Mouse (Mus musculus) retina, postnatal 1 day (tissue): ENCODE measurements around the gene Tmem107.

Source experiments
- DNase-seq: peaks from one replicate; pipeline ENCODE4 v3.0.0-alpha.2; 2012

Tmem107 gene

DNA sequence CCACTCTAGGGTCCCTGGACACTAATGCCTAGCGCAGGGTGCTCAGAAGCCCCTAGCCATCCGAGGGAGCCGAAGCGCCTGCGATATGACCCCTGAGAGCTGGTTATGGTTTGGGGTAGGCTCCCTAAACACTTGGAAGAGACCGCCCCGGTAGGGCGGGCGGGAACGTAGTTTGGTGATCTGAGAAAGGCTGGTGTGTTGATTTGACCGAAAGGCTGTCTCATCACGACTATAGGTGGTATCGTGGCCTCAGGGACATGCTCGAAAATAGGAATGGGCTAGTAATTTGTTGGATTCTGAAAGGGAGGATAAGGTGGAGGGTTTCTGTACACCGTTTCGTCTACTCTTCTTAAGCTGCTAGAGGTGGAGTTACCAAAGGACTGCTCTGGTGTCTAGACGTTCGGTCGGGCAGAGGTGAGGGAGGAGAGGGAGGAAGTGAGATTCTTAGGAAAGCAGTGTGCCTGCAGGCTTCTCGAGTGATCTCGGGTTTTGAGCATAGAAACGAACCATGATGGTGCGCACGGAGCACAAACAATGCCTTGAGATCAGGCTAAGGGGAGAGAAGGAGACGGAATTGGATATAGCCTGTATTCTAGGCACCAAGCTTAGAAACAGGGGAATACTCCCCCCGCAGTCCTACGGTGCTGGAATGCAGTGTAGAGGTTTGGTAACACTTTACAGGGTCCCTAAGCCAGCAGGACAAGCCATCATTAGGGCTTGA is 25.1 kb downstream of the Tmem107 start:
- DNase-seq: peak; percentile 27

DNA sequence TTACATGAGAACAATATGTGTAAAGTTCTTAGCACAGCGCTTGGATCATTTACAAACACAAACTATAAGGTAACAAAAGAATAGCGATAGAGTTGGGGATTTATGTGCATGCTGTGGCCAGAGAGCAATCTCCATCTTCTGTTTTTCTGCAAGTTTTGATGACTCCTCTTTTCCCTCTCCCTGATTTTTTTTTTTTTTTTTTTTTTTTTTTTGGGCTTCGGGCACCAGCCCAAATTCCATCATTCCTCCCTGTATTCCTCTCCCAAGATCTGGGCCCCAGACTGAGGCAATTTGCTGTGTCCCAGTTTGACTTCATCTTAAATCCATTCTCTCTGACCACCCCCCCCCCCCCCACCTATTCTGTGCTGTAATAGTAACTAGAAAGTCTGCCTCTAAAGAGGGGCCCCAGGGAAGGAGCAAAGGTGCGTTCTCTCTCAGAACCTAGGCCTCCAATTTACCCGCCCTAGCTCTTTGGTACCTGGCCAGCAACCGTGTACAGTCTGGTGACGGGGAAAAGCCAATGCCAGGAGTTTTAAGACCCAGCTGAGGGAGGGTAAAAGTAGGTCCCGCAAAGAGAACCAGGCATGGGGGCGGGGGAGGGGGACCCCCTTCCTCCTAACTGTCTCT is 25.9 kb downstream of the Tmem107 start:
- DNase-seq: no peak

DNA sequence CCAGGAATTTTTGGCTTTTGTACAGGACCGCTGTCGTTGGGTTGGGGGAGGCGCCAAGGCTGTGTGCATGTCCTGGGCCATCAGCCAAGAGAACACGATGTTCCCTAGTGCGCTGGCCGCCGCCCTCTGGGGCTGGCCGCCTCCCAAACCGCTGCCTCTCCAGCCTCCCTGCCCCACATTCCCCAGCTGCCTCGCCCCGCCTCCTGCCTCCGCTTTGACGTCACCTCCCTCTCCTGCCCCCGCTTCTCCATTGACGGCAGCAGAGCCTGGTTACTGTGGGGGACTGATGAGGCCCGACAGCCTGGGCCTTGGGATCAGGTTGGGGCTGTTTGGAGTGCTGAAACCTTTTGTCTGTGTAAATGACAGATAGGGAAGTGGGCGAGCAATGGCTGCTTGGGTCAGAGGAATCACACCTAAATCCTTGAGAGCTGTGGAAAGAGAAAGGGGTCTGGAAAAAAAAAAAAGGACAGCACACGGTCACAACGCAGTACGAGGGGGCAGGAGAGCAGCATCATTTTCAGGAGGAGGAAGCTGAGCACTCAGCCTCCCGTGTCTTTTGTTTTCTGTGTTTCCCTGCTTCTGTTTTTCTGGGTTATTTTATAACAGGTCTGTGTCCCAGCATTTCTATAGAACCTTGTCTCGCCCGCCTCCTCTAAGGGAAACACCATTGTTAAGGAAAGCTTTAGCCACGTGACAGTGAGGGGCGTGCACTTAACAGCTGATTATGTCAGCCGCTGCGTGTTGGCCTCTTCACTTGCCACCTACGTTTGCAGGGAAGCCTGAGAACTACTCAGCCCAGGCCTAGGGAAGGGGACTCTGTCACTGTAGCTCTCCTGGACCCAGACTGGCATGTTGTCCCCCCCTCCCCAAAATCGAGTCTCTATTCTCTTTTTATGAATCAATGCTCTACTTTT is 26.6 kb downstream of the Tmem107 start:
- peak; percentile 97 for DNase-seq

DNA sequence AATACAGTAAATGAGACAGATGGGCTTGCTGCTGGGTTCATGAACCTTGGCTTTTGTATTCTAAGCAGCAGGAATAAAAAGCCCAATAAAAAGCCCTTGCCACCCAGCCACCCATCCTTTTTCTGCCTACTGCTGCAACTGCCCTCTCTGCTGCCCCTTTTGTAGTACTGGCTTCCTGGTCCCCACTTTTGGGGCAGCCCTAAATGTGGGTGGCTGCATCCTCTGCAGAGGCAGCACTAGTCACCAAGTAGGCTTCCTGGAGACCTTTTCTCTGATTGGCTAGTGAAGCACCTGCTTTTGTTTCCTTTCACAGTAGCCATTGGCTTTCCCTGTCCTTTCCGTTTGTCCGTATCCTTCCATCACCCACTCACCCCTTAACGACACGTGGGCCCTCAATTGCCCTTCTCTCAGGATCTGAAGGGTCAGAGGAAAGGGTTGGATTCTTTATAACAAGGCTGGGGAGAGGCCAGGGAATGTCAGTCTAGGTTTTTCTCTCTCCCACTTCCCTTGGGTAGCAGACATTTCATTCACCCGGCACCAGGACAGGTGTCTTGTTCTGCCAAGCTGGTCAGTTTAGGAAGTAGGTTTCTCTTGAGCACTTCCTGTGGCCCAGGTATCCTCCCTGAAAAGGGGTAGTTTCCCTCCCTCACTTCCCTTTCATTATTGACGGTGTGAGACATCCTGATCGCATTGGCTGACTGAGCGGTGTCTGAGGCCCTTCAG is 27.6 kb downstream of the Tmem107 start:
- no peak for DNase-seq

DNA sequence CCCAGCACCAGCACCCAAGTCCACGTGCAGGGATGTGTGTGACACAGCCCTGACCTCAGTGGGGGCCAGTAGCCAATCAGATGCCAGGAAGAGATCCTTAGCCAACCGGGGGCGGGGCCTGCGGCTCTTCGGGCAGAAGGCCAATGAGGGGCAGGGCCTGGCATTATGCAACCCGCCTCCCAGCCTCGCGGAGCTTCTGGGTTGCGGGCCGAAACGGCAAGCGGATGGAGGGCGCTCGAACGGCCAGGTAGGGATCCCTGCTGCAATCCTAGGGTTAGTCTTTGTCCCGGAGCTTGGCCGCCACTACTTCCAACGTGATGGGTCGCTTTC is 28.1 kb downstream of the Tmem107 start:
- peak; percentile 97 for DNase-seq

DNA sequence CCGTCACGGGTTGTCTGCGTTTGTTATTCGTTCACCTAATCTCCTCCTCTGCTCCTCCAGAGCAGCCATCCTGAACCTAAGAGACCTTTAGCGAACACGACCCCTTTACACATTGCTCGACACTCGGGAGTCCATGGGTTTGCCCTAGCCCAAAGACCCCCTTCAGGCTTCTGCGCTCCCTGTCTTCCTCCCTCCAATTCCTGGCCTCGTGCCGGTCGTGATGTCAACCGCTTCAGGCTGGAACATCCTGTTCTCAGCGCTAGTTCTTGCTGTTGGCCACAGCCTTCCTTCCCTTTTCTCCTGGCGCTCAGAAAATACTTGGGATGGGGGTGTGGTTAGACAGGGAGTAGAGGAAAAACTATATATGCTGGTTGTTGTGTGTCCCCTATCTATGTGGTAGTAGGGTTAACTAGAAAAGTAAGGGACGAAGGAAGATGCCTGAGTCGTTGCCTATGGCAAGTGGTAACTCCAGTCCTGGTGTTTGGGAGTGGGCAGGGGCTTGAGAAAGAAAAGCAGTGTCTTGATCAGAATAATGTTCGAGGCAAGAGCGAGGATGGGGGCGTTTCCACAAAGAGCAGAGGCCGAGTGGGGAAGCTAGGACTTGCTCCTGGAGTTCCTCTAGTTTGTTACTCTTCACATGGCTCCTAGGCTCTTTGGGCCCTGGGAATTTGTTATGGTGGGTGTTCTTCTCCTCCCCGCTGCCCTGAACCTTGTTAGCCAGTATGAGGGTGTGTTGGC is 28.7 kb downstream of the Tmem107 start:
- DNase-seq: peak; percentile 44

DNA sequence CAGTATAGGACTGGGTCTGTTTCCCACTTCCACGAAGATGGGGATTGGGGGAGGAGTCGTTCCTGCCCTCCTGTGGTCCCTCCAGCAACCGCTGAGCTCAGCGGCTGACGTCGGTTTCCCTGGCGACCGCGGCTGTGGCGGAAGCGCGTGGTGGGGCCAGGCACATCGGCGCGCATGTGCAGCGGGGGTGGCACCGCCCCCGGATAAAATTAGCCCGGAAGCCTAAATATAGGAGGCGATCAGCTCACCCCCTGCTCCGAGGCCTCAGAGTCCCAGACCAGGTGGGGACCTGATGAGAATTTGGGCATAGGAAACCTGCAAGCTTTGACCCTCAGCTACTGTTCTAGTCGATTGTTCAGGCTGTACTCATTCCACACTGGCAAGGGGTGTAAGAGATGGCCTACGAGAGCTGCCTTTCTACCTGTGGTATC is 29.3 kb downstream of the Tmem107 start:
- DNase-seq: peak; percentile 92

DNA sequence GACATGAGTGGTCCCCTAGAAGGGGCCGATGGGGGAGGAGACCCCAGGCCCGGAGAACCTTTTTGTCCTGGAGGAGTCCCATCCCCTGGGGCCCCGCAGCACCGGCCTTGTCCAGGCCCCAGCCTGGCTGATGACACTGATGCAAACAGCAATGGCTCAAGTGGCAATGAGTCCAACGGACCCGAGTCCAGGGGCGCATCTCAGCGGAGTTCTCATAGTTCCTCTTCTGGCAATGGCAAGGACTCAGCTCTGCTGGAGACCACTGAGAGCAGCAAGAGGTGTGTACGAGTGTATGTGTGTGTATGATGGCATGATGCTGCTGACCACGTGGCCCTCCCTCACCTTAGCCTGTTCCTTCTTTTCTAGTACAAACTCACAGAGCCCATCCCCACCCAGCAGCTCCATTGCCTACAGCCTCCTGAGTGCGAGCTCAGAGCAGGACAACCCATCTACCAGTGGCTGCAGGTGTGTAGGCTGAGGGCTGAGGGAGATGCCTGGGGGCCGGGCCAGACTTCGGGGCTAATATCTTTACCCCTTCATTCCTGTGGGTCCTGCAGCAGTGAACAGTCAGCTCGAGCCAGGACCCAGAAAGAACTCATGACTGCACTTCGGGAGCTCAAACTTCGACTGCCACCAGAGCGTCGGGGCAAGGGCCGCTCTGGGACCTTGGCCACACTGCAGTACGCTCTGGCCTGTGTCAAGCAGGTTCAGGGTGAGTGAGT is 30.2 kb downstream of the Tmem107 start:
- DNase-seq: no peak

DNA sequence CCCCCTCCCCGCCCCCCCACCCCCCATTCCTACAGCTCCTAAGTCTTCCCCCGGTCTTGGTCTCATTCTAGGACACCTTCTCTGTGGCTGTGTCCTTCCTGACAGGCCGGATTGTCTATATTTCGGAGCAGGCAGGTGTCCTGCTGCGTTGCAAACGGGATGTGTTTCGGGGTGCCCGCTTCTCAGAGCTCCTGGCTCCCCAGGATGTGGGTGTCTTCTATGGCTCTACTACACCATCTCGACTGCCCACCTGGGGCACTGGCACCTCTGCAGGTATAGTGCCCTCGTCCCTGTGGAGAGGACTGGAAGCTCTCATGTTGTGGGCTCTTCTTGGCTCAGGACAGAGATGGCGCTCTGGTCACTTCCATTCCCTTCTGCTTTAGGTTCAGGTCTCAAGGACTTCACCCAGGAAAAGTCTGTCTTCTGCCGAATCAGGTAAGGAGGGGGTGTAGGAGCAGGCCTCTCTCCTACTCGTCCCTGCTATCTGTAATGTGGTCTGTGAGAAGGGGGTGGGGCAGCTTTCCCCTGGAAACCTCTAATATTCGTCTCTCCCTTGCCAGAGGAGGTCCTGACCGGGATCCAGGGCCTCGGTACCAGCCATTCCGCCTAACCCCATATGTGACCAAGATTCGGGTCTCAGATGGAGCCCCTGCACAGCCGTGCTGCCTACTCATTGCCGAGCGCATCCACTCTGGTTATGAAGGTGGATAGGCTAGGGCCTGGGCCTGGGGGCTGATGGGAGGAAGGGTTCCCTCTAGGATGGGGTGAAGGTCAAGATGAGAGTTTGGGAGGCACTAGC is 31.2 kb downstream of the Tmem107 start:
- DNase-seq: no peak

DNA sequence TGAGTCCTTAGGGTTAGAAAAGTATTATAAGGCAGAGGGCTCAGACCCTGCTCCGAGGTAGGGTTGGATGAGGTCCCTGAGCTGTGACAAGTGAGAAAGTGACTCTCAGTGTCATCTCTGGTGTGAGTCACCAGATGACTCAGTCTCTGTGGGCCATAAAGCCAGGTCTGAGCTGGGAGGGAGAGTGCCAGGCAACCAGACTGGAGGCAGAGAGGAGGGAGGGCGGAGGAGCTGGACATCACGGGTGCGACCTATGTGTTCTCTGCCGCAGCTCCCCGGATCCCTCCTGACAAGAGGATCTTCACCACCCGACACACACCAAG is 31.8 kb downstream of the Tmem107 start:
- DNase-seq: no peak

DNA sequence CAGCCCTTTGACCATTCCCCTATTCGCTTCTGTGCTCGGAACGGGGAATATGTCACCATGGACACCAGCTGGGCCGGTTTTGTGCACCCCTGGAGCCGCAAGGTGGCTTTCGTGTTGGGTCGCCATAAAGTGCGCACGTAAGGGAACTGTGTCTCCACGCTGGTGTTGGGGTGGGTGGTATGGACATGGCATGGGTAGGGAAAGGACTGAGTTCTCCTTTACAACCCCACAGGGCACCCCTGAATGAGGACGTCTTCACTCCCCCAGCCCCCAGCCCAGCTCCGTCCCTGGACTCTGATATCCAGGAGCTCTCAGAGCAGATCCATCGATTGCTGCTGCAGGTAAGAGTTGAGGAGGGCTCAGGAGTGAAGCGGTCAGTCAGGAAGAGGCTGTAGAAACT is 32.5 kb downstream of the Tmem107 start:
- no peak for DNase-seq

DNA sequence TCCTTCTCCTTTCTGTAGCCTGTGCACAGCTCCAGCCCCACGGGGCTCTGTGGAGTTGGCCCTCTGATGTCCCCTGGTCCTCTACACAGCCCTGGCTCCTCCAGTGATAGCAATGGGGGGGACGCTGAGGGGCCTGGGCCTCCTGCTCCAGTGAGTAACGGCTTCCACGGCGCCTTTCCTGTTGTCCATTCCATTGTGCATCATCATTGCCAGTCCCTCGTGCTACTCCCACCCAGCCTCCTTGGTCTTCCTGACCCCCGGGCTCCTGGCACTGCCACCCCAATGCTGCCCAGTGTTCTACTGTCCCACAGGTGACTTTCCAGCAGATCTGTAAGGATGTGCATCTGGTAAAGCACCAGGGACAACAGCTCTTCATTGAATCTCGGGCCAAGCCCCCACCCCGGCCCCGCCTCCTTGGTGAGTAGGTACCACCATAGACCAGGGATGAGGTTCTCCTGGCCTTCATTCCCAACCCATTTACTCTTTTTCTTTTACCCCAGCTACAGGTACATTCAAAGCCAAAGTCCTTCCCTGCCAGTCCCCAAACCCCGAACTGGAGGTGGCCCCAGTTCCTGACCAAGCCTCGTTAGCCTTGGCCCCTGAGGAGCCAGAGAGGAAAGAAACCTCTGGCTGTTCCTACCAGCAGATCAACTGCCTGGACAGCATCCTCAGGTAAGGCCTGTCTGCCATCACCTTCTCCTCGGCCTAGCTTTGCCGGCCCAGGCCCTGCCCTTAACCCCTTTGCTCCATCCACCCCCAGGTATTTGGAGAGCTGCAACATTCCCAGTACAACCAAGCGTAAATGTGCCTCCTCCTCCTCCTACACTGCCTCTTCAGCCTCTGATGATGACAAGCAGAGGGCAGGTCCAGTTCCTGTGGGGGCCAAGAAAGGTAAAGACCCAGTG is 33.2 kb downstream of the Tmem107 start:
- no peak for DNase-seq

DNA sequence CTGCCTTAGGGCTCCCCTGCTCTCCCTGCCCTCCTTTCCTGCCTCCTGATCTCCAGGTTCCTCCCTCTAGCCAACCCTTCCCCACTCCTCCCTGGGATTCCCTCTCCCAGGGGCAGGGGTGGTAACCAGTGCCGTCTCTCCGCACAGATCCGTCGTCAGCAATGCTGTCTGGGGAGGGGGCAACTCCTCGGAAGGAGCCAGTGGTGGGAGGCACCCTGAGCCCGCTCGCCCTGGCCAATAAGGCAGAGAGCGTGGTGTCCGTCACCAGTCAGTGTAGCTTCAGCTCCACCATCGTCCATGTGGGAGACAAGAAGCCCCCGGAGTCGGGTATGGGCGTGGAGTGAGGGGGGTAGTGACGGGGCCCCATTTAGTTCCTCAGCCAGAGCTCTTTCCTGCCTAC is 33.9 kb downstream of the Tmem107 start:
- DNase-seq: no peak

DNA sequence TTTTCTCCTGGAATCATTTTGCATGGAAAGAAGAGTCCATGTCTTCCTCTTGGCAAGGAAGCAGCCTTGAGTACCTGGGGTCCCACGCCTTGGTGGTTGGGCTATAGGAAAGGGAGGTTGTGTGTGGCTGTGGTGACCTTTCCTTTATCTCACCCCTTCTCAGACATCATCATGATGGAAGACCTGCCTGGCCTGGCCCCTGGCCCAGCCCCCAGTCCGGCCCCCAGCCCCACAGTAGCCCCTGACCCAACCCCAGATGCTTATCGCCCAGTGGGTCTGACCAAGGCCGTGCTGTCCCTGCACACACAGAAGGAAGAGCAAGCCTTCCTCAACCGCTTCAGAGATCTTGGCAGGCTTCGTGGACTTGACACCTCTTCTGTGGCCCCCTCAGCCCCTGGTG is 34.6 kb downstream of the Tmem107 start:
- DNase-seq: no peak

DNA sequence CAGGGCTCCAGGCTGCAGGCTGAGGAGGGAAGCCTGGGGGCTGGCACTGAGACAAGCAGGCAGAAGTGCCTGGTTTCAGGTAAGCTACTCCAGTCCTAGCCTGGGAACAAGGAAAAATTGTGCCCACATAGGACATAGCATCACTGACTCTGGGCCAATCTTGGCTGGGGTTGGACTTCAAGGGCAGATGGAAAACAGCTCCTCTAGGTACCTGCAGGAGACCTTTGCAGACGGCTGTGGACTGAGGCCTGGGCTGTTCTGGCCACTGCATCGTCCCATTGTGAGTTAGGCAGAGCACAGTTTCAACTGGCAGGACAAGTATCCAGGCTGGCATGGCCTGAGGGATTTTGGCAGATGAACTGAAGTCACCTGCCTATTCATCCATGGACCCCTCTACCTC is 35.2 kb downstream of the Tmem107 start:
- DNase-seq: no peak

DNA sequence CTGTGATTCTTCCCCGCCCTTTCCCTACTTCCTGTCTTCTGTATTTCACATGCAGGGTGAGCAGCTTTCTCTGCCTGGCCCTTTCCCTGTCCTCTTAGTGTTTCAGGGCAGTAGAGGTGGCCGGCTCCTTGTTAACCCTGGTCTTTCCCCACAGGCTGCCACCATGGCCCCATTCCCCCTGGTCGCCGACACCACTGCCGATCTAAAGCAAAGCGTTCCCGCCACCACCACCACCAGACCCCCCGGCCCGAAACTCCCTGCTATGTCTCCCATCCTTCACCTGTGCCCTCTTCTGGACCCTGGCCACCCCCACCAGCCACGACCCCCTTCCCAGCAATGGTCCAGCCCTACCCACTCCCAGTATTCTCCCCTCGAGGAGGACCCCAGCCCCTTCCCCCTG is 35.7 kb downstream of the Tmem107 start:
- DNase-seq: no peak

DNA sequence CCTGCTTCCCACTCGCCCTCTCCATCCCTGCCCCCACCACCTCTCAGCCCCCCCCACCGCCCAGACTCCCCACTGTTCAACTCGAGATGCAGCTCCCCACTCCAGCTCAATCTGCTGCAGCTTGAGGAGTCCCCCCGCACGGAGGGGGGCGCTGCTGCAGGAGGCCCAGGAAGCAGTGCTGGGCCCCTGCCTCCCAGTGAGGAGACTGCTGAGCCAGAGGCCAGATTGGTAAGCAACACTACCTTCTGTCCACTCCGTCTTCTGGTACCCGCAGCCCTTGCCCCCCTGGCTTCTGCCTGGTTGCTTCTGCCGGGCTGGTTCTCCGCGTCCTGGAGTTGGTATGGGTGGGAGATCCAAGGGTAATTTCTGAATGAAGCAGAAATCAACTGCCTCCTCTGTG is 36.2 kb downstream of the Tmem107 start:
- no peak for DNase-seq

DNA sequence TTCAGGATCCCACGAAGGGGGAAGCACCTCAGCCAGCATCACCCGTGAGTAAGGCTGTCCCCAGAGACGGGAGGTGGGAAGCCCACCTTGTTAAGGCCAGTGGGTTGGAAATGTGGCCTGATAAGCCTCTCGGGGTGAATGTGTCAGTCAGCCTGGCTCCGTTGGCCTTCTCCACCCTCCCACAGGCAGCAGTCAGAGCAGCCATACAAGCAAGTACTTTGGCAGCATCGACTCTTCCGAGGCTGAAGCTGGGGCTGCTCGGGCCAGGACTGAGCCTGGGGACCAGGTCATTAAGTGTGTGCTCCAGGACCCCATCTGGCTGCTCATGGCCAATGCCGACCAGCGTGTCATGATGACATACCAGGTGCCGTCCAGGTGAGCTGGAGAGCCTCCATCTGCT is 37.1 kb downstream of the Tmem107 start:
- no peak for DNase-seq

DNA sequence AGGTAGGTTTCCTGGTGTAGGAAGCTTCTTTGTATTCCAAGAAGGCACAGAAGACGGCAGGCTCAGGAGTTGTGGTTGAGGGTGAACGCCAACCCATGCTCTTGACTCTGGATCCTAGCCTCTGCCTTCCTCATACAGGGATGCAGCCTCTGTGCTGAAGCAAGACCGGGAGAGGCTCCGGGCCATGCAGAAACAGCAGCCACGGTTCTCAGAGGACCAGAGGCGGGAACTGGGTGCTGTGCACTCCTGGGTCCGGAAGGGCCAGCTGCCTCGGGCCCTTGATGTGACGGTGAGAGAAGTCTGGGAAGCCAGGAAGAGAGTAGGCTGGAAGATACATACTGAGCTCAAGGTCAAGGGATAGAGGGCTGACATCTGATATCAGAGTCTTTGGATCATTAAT is 37.6 kb downstream of the Tmem107 start:
- DNase-seq: no peak
